Mouse (Mus musculus) heart, embryonic 12.5 days (tissue): Measurements from ENCODE around the gene Mtap. TPM values are rescaled to one million over a fixed set of nuclear protein-coding genes. Genes with fewer than 3 reads are reported as not detected.

Source experiments
- ATAC-seq: fragments of 200-750 bp; cut with Nextera tagmentation; 2 replicates; pipeline ENCODE4 v1.8.0; 2017; ENCODE audit warnings: moderate TSS enrichment, moderate library complexity; ENCODE audit not compliant: insufficient number of reproducible peaks, low FRiP score
- H3K27ac ChIP-seq: fragments of 300-500 bp; sonication (generic); 2 replicates; pipeline ENCODE4 v1.5.1; 2016; ENCODE audit warnings: mild to moderate bottlenecking, moderate library complexity; ENCODE audit not compliant: poor library complexity, severe bottlenecking
- H3K27me3 ChIP-seq: fragments of 300-500 bp; sonication (generic); replicated peaks from 2 replicates; pipeline ENCODE4 v1.6.1; 2016; ENCODE audit warnings: mild to moderate bottlenecking, moderate library complexity
- H3K36me3 ChIP-seq: fragments of 300-500 bp; sonication (generic); 2 replicates; pipeline ENCODE4 v1.6.1; 2016; ENCODE audit warnings: mild to moderate bottlenecking, moderate library complexity
- H3K4me1 ChIP-seq: fragments of 300-500 bp; sonication (generic); replicated peaks from 2 replicates; pipeline ENCODE4 v1.6.1; 2016; ENCODE audit warnings: mild to moderate bottlenecking
- H3K4me2 ChIP-seq: fragments of 300-500 bp; sonication (generic); 2 replicates; pipeline ENCODE4 v1.6.1; 2016; ENCODE audit warnings: mild to moderate bottlenecking, moderate library complexity
- H3K4me3 ChIP-seq: fragments of 300-500 bp; sonication (generic); 2 replicates; pipeline ENCODE4 v1.5.1; 2016; ENCODE audit warnings: mild to moderate bottlenecking
- H3K9ac ChIP-seq: fragments of 300-500 bp; sonication (generic); 2 replicates; pipeline ENCODE4 v1.6.1; 2016; ENCODE audit warnings: mild to moderate bottlenecking, moderate library complexity
- H3K9me3 ChIP-seq: fragments of 300-500 bp; sonication (generic); replicated peaks from 2 replicates; pipeline ENCODE4 v1.6.1; 2016; ENCODE audit warnings: mild to moderate bottlenecking, moderate library complexity
- WGBS: fragments of 180-500 bp; shearing (Covaris S2); methylation state at CpG from one replicate; pipeline ENCODE4 v1.1.7; 2016; 5-methylcytosine and 5-hydroxymethylcytosine counted together
- polyA plus RNA-seq: library from polyadenylated mRNA; unstranded; fragments of >200 nt; fragmentation: Nextera tagmentation; extraction: Ambion mirVana; gene quantifications from 2 replicates; pipeline ENCODE4 v1.2.1, GENCODE M21; 2016

The Mtap gene
- polyA plus RNA-seq, 1 experiment from 2014 or later: 72.8 TPM

DNA sequence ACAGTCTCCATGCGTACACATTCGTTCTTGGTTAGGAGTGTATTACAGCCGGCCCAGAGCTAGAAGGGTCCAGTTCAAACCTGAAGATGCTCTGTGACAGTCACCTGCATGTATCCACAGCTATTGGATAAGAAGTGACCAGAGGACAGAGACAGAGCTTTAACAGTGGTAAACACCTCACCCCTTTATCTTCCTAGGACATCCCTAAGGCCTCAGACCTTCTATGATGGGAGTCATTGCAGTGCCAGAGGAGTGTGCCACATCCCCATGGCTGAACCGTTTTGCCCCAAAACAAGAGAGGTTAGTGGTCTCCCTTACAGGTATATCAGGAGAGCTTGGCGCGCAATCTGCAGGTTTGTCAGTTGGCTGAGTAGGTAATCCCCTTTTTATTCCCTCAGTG lies 34.0 kb downstream of the Mtap start:
- WGBS: 92% methylated on average over 6 of the region's 6 CpGs
- no peak for ATAC-seq
- Histone ChIP-seq H3K27me3 (no peaks in the 10 kb centered on the region), H3K4me1 (no peaks in the 10 kb centered on the region), H3K9me3 (0 out of 2 replicates have a peak, but pooled peaks cover 9% of the 10 kb centered on the region), H3K4me2 (no peak overlapping the region), H3K9ac (no peak overlapping the region), H3K4me3 (no peak overlapping the region), H3K36me3 (peaks cover 82% of the 10 kb centered on the region), H3K27ac (no peak overlapping the region)

GRCm38 (mm10) chr4:89172873-89173605 lies 36.1 kb downstream of the Mtap start:
- H3K4me2 ChIP-seq: no peak overlapping the region
- 0 out of 2 replicates have a peak, but pooled peaks cover 9% of the 10 kb centered on the region for H3K9me3 ChIP-seq
- H3K36me3 ChIP-seq: peaks cover 84% of the 10 kb centered on the region
- no peak for ATAC-seq
- H3K4me3 ChIP-seq: no peak overlapping the region
- H3K27me3 ChIP-seq: no peaks in the 10 kb centered on the region
- no peak overlapping the region for H3K27ac ChIP-seq
- no peak overlapping the region for H3K9ac ChIP-seq
- no peaks in the 10 kb centered on the region for H3K4me1 ChIP-seq
- 86% methylated on average over 14 of the region's 14 CpGs for WGBS

GRCm38 (mm10) chr4:89177514-89178307 lies 40.8 kb downstream of the Mtap start:
- Histone ChIP-seq H3K36me3 (peaks cover 89% of the 10 kb centered on the region), H3K27ac (no peak overlapping the region)
- WGBS: 85% methylated on average over 6 of the region's 6 CpGs

GRCm38 (mm10) chr4:89180121-89180520 lies 43.2 kb downstream of the Mtap start:
- Histone ChIP-seq H3K27ac (no peak overlapping the region), H3K27me3 (no peaks in the 10 kb centered on the region), H3K36me3 (peaks cover 69% of the 10 kb centered on the region), H3K9me3 (peaks cover 16% of the 10 kb centered on the region), H3K4me1 (no peaks in the 10 kb centered on the region), H3K4me2 (no peak overlapping the region), H3K4me3 (no peak overlapping the region), H3K9ac (no peak overlapping the region)
- no peak for ATAC-seq
- WGBS: 92% methylated on average over 5 of the region's 5 CpGs

More at GRCm38 (mm10) chr4:89177514-89178307, 40.8 kb downstream of the Mtap start:
- H3K4me3 ChIP-seq: no peak overlapping the region
- H3K27me3 ChIP-seq: no peaks in the 10 kb centered on the region
- H3K9ac ChIP-seq: no peak overlapping the region
- peaks cover 17% of the 10 kb centered on the region for H3K9me3 ChIP-seq
- H3K4me2 ChIP-seq: no peak overlapping the region
- H3K4me1 ChIP-seq: no peaks in the 10 kb centered on the region
- ATAC-seq: no peak

DNA sequence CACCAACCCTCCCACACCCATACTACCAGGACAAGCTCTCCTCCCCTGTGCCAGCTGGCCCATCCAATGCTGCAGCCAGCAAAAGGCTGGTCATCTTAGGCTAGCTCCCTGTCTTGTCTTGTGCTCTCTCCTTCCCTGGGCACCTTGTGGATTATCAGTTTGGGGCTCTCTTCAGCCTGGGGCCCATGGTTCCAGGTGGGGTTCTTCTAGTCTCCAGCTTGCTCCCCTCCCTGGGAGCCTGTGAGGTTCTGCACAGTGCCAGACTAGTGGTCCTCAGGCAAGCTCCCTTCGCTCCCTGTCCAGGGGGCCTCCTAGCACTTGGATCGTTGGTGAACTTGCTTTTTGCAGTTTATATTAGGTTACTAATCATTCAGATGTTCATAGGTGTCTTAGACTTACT lies 44.7 kb downstream of the Mtap start:
- WGBS: 93% methylated on average over 2 of the region's 2 CpGs
- Histone ChIP-seq H3K9me3 (peaks cover 14% of the 10 kb centered on the region), H3K4me2 (no peak overlapping the region), H3K36me3 (peaks cover 54% of the 10 kb centered on the region), H3K4me1 (no peaks in the 10 kb centered on the region), H3K27ac (no peak overlapping the region), H3K27me3 (no peaks in the 10 kb centered on the region), H3K4me3 (no peak overlapping the region), H3K9ac (no peak overlapping the region)
- ATAC-seq: no peak; the same call in 1 of the 2 replicates

DNA sequence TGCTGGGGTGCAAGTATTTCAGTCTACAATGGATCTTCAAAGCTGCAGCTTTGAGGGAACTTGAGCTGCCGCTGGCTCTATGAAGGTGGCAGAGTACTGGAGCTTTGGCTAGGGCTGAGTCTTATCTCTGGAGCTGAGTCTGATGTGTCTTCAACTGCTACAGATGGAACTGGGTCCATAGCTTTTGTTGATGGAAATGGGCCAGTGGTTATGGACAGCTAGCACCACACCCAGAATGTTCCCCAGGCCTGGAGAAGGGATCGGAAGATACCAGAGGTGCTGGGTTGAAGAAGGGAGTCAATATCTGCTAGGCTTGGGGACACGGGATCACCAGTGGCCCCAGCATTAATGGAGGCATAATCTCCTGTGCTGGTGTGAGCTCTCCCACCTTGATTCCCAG lies 45.6 kb downstream of the Mtap start:
- H3K36me3 ChIP-seq: peaks cover 46% of the 10 kb centered on the region
- no peak overlapping the region for H3K4me3 ChIP-seq
- H3K4me2 ChIP-seq: no peak overlapping the region
- H3K27me3 ChIP-seq: no peaks in the 10 kb centered on the region
- no peak overlapping the region for H3K9ac ChIP-seq
- H3K27ac ChIP-seq: no peak overlapping the region
- ATAC-seq: no peak
- H3K4me1 ChIP-seq: no peaks in the 10 kb centered on the region
- WGBS: 97% methylated on average over 3 of the region's 3 CpGs
- peaks cover 14% of the 10 kb centered on the region for H3K9me3 ChIP-seq

- 60% methylated on average over 4 of the region's 4 CpGs for WGBS
- ATAC-seq: no peak
- H3K27me3 ChIP-seq: no peaks in the 10 kb centered on the region
These were observed 58.6 kb downstream of the Mtap start for GRCm38 (mm10) chr4:89195481-89195880.

DNA sequence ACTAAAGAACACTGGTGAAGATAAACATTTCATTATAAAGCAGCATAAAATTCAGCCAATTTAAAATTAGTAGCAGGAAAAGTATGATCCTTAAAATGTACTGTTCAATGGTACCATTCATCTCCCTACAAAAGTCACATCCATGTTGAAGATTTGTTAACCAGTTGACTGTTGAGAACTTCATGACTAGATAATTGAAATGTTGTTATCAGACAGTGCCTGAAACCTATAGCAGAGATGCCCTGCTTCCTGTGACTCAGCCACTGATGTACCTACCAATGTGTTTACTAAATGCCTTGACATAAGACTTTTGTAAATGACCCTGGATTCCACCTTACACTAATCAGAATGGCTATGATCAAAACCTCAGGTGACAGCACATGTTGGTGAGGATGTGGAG lies 60.2 kb downstream of the Mtap start:
- ATAC-seq: no peak
- no peak overlapping the region for H3K4me3 ChIP-seq

More at GRCm38 (mm10) chr4:89195481-89195880, 58.6 kb downstream of the Mtap start:
- H3K9ac ChIP-seq: no peak overlapping the region
- H3K9me3 ChIP-seq: no peaks in the 10 kb centered on the region
- no peak overlapping the region for H3K4me2 ChIP-seq
- no peaks in the 10 kb centered on the region for H3K36me3 ChIP-seq
- H3K27ac ChIP-seq: no peak overlapping the region
- H3K4me3 ChIP-seq: no peak overlapping the region
- no peaks in the 10 kb centered on the region for H3K4me1 ChIP-seq

GRCm38 (mm10) chr4:89200806-89201205 lies 63.9 kb downstream of the Mtap start:
- H3K27me3 ChIP-seq: no peaks in the 10 kb centered on the region
- 79% methylated on average over 1 of the region's 1 CpGs for WGBS
- no peaks in the 10 kb centered on the region for H3K4me1 ChIP-seq
- ATAC-seq: no peak
- H3K9ac ChIP-seq: no peak overlapping the region
- H3K4me3 ChIP-seq: no peak overlapping the region
- H3K9me3 ChIP-seq: no peaks in the 10 kb centered on the region
- H3K4me2 ChIP-seq: no peak overlapping the region
- no peak overlapping the region for H3K27ac ChIP-seq
- H3K36me3 ChIP-seq: no peaks in the 10 kb centered on the region

More for the DNA sequence above, 60.2 kb downstream of the Mtap start:
- Histone ChIP-seq H3K9ac (no peak overlapping the region), H3K9me3 (no peaks in the 10 kb centered on the region), H3K36me3 (no peaks in the 10 kb centered on the region), H3K4me2 (no peak overlapping the region), H3K4me1 (no peaks in the 10 kb centered on the region), H3K27ac (no peak overlapping the region), H3K27me3 (no peaks in the 10 kb centered on the region)

- H3K4me2 ChIP-seq: no peak overlapping the region
- H3K4me3 ChIP-seq: no peak overlapping the region
- no peak overlapping the region for H3K27ac ChIP-seq
- no peak overlapping the region for H3K9ac ChIP-seq
- no peak for ATAC-seq
- H3K9me3 ChIP-seq: no peaks in the 10 kb centered on the region
- no peaks in the 10 kb centered on the region for H3K36me3 ChIP-seq
- no peaks in the 10 kb centered on the region for H3K4me1 ChIP-seq
- no peaks in the 10 kb centered on the region for H3K27me3 ChIP-seq
These were observed 72.4 kb downstream of the Mtap start for GRCm38 (mm10) chr4:89209310-89209709.

DNA sequence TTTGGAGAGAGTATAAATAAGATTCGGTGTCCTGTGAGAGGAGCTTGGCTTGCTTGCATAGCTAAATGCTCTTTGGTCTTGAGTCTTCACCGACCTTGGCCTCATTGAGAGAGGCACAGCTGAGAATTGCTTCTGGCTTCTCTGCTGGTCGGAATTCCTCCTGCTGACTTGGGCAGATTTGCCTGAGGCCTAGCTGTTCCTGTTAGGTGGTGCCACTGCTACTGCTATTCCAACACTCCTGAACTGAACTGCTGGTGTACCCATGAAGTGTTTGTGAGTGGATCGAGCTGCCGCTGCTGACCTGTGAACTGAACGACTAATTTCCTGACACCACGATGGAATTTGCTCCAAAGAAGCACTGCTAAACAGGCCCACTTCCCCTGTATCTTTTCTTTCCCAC lies 73.4 kb downstream of the Mtap start:
- 51% methylated on average over 7 of the region's 7 CpGs for WGBS
- H3K27me3 ChIP-seq: no peaks in the 10 kb centered on the region
- H3K9ac ChIP-seq: no peak overlapping the region
- H3K4me1 ChIP-seq: no peaks in the 10 kb centered on the region
- H3K4me2 ChIP-seq: no peak overlapping the region
- H3K9me3 ChIP-seq: no peaks in the 10 kb centered on the region
- no peak for ATAC-seq
- H3K36me3 ChIP-seq: no peaks in the 10 kb centered on the region
- no peak overlapping the region for H3K4me3 ChIP-seq
- no peak overlapping the region for H3K27ac ChIP-seq
